Mouse (Mus musculus) hematopoietic multipotent progenitor cell, adult 10-12 weeks (in vitro differentiated cells): ENCODE measurements around the gene Hsh2d. TPM values are rescaled to one million over a fixed set of nuclear protein-coding genes. Genes with fewer than 3 reads are reported as not detected.

Experiments used
- polyA plus RNA-seq: library from polyadenylated mRNA; stranded (reverse); fragments of >175 nt; gene quantifications from 2 replicates; pipeline ENCODE4 v1.2.3, GENCODE M21; 2012; ENCODE audit warnings: low replicate concordance

Hsh2d gene
- 17.8 and 47.2 TPM in 2 replicates for polyA plus RNA-seq

GRCm38 (mm10) chr8:72189417-72190214, at the start of gene Hsh2d:
TSS of gene Hsh2d (plus strand) at chr8:72189638.

GRCm38 (mm10) chr8:72160707-72161697, 28.4 kb upstream of the Hsh2d start, which contains the start of gene Rab8a:
TSS of gene Rab8a (plus strand) at chr8:72161200.

GRCm38 (mm10) chr8:72212751-72213150, 23.3 kb downstream of the Hsh2d start, which contains the start of gene Cib3:
TSS of gene Cib3 (minus strand) at chr8:72212837.

DNA sequence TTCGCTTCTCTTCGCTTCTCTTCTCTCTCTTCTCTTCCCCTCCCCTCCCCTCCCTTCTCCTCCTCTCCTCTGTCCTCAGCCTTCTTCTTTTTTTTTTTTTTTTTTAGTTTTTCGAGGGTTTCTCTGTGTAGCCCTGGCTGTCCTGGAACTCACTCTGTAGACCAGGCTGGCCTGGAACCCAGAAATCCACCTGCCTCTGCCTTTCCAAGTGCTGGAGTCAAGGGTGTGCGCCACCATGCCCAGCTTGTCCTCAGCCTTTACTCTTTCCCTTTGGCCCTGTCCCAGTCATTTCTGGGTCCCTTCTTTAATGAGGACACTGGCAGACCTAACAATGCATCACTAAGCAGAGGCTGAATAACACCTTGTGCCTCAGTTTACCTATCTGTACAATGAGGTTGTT, 24.1 kb downstream of the Hsh2d start, which contains the start of gene Gm11034:
TSS of gene Gm11034 (minus strand) at position 101 of the 400 bp plus-strand sequence.

GRCm38 (mm10) chr8:72219541-72220363, 30.3 kb downstream of the Hsh2d start, which contains the start of gene Fam32a:
TSS of gene Fam32a (plus strand) at chr8:72219730.

GRCm38 (mm10) chr8:72239499-72240402, 50.3 kb downstream of the Hsh2d start, which contains the start of gene Ap1m1:
TSS of gene Ap1m1 (plus strand) at chr8:72240018.

Other genes with a start within 250 kb of the Hsh2d start
- gene Zfp961, start 238.6 kb upstream of the Hsh2d start, polyA plus RNA-seq: 0.74 and 5.6 TPM in 2 replicates
- 92.5 and 349 TPM in 2 replicates for gene Cyp4f18, start 180.0 kb upstream of the Hsh2d start, polyA plus RNA-seq
- 0.03 and 0.21 TPM in 2 replicates for gene Olfr372, start 148.4 kb upstream of the Hsh2d start, polyA plus RNA-seq
- 0.02 TPM in 1 of 2 replicates, not detected in the other for gene Olfr373, start 106.5 kb upstream of the Hsh2d start, polyA plus RNA-seq
- 0.03 TPM in 1 of 2 replicates, not detected in the other for gene Olfr374, start 82.6 kb upstream of the Hsh2d start, polyA plus RNA-seq
- 99.2 and 159 TPM in 2 replicates for gene Tpm4, start 54.7 kb upstream of the Hsh2d start, polyA plus RNA-seq
- 40.5 and 70.4 TPM in 2 replicates for gene Rab8a, start 28.4 kb upstream of the Hsh2d start, polyA plus RNA-seq
- gene Cib3, start 23.2 kb downstream of the Hsh2d start, polyA plus RNA-seq: 0.17 TPM in 1 of 2 replicates, not detected in the other
- gene Gm11034, start 24.0 kb downstream of the Hsh2d start, polyA plus RNA-seq: not detected in 2 replicates
- 65.6 and 77.9 TPM in 2 replicates for gene Fam32a, start 30.1 kb downstream of the Hsh2d start, polyA plus RNA-seq
- 236 and 295 TPM in 2 replicates for gene Ap1m1, start 50.4 kb downstream of the Hsh2d start, polyA plus RNA-seq
- 27.7 and 49.2 TPM in 2 replicates for gene Gm10282, start 115.6 kb downstream of the Hsh2d start, polyA plus RNA-seq
- 711 and 2,389 TPM in 2 replicates for gene Klf2, start 129.4 kb downstream of the Hsh2d start, polyA plus RNA-seq
- 10.6 and 23.1 TPM in 2 replicates for gene Eps15l1, start 231.8 kb downstream of the Hsh2d start, polyA plus RNA-seq